Mouse (Mus musculus): ENCODE measurements around the gene Mtcl1. TPM values are rescaled to one million over a fixed set of nuclear protein-coding genes. Genes with fewer than 3 reads are reported as not detected.
"Not testable (repeated sequence)": the region's sequence is repeated elsewhere in the genome, so short reads cannot be mapped to it uniquely, and the experiment has no call there.

Mtcl1 gene
- polyA plus RNA-seq, 1 experiment from 2014 or later: 1.5 TPM

DNA sequence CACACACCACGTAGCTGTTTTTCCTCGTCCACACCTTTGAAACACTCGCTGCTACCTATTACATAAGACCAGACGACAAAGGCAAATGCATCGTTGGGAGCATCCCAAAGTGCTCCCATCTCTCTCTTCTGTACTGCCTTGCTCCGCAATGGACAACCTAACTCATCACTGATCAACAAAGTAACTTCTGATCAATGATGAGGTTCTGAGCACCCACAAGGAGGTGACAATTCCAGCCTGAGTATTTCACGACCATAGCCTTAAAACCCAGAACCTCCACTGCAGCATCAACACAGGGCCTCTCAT is 2.6 kb downstream of the Mtcl1 start:
- Histone ChIP-seq H3K4me2 (peak overlapping the region; percentile 99), H3K27ac (replicated peaks) (no peak overlapping the region), H3K4me3 (peak overlapping the region; percentile 81; the same call in 1 of the 2 replicates), H3K9ac (no peak overlapping the region), H3K9me3 (no peaks in the 10 kb centered on the region), H3K36me3 (no peaks in the 10 kb centered on the region), H3K4me1 (peaks cover 26% of the 10 kb centered on the region), H3K27me3 (replicated peaks) (peaks cover 48% of the 10 kb centered on the region)
- 64% methylated on average over 7 of the region's 7 CpGs for WGBS
- no peak for ATAC-seq (ENCODE audit: extremely low read depth, insufficient number of reproducible peaks, low FRiP score, low TSS enrichment)

DNA sequence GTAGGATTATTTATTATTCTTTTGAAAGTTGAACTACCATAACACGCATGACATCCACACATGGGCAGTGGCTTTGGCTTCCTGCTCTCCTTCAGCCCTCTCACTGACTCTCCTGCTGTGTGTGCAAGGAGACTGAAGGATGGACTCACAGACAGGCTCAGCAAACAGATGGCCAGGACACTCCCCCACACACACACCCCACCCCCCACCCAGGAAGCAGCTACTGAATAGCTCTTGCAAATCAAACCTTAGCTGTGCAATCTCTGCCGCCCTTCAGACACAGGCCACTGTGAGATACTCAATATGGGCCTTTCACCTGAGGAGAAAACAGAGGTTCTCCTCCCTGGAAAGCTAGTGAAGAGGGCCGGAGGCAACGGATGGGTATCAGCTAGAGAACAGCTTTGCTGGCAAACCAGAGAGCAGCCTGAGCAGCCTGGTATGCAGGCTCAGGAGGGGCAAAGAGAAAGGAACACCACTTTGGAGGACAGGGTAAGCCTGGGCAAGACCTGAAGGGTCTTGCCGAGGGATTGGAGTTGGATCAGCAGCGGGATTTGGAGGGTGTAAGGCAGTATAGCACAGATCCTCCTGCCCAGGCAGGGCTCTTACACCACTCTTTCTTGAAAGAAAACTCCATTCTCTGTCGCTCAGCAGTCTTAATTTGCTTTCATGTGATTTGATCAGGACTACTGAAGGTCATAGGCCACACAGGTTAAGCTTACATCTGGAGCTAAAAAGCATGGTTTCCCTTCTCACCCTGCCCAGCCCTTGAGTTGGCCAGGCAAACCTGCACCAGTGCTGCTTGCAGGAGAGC is 3.1 kb downstream of the Mtcl1 start:
- Histone ChIP-seq H3K4me1 (peaks cover 26% of the 10 kb centered on the region), H3K27me3 (replicated peaks) (peaks cover 43% of the 10 kb centered on the region), H3K9ac (no peak overlapping the region), H3K4me2 (peak overlapping the region; percentile 10; the same call in 1 of the 2 replicates), H3K36me3 (no peaks in the 10 kb centered on the region), H3K9me3 (no peaks in the 10 kb centered on the region), H3K27ac (replicated peaks) (no peak overlapping the region), H3K4me3 (no peak overlapping the region)
- no peak for ATAC-seq (ENCODE audit: extremely low read depth, insufficient number of reproducible peaks, low FRiP score, low TSS enrichment)
- WGBS: 65% methylated on average over 7 of the region's 7 CpGs

DNA sequence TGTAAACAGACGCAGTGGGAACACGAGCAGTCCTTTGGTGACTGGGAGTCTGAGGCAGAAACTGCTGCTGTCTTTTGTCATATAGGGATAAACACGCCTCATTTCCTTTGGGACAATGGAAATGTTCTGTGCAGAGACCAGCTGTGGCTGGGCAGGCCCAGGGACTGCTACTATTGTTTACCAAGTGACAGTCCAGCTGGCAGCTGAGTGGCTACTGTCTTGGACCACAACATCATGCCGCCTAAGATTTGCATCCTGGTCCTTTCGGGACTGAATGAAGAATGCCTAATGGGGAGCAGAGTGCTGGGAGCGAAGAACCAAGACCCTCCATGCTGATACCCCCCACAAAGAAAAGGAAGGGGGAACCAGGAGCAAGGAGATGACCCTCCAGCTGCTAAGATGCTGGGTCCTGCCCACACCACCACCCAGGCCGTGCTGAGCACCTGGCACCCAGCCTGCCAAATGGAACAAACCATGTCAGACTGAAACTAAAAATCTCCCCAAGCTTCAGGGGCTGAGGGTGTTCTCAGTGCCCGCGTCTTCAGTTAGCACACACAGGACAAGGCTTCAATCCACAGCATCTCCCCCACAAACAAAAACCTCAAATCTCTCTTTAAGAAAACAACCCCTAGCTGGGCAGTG is 5.4 kb downstream of the Mtcl1 start:
- peaks cover 25% of the 10 kb centered on the region for H3K27me3 ChIP-seq (replicated peaks)
- WGBS: 66% methylated on average over 9 of the region's 9 CpGs
- H3K36me3 ChIP-seq: no peaks in the 10 kb centered on the region
- no peak overlapping the region for H3K4me2 ChIP-seq
- no peak overlapping the region for H3K4me3 ChIP-seq
- no peak for ATAC-seq (ENCODE audit: extremely low read depth, insufficient number of reproducible peaks, low FRiP score, low TSS enrichment)
- no peaks in the 10 kb centered on the region for H3K9me3 ChIP-seq
- H3K4me1 ChIP-seq: peaks cover 17% of the 10 kb centered on the region
- H3K9ac ChIP-seq: no peak overlapping the region
- H3K27ac ChIP-seq (replicated peaks): no peak overlapping the region

DNA sequence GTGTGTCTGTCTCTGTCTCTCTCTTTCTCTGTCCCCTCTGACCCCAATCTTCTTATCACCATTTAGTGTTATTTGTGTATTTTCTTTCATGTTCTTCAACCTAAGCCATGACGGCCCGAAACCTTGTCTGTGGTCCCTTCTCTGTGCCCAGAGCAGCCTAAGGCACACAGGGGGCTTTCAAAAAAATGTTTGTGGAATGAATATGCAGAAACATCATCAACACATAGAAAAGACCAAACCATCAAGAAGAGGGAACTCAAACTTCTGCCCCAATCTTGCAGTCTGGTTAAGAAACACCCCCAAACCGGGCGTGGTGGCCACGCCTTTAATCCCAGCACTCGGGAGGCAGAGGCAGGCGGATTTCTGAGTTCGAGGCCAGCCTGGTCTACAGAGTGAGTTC is 9.7 kb downstream of the Mtcl1 start:
- H3K4me2 ChIP-seq: no peak overlapping the region
- H3K27ac ChIP-seq (replicated peaks): no peak overlapping the region
- H3K36me3 ChIP-seq: 0 out of 2 replicates have a peak, but pooled peaks cover under 1% of the 10 kb centered on the region
- no peak overlapping the region for H3K9ac ChIP-seq
- H3K27me3 ChIP-seq (replicated peaks): no peaks in the 10 kb centered on the region
- ATAC-seq (ENCODE audit: extremely low read depth, insufficient number of reproducible peaks, low FRiP score, low TSS enrichment): no peak
- no peaks in the 10 kb centered on the region for H3K9me3 ChIP-seq
- peaks cover 7% of the 10 kb centered on the region for H3K4me1 ChIP-seq
- no peak overlapping the region for H3K4me3 ChIP-seq
- WGBS: 72% methylated on average over 8 of the region's 8 CpGs

DNA sequence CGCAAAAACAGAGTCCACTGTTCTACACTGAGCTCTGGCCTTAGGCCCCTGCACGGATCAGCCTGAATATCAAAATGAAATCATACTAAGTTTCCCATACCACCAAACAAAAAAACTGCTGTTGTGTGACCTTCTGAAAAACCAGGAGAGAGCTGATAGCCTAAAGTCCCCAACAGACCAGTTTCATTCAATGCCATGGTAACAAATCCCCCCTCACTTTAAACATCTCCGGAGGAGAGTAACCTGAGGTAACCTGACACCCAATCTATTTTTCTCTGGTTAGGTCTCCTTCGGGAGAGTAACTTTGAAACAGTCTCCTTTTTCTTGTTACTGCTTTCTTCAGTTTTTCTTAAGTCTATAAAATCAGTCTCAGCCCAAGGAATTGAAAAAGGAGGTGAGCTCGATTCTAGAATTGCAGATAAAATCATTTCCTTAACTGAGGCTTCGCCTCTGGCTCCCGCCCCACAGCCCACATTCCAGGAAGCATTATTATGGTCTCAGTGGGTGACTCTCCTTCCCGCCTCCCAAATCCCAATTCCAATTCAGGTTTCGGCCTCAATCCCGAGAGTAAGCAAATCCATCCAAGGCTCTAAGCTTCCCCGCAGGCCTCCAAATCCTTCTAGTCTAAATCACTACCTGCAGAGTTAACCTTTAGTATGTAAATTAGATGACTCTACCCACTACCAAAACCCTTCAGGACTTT is 10.3 kb downstream of the Mtcl1 start:
- Histone ChIP-seq H3K4me2 (no peak overlapping the region), H3K27me3 (replicated peaks) (no peaks in the 10 kb centered on the region), H3K36me3 (0 out of 2 replicates have a peak, but pooled peaks cover 3% of the 10 kb centered on the region), H3K4me3 (no peak overlapping the region), H3K4me1 (peaks cover 7% of the 10 kb centered on the region), H3K9ac (no peak overlapping the region), H3K9me3 (no peaks in the 10 kb centered on the region), H3K27ac (replicated peaks) (no peak overlapping the region)
- 32% methylated on average over 11 of the region's 11 CpGs for WGBS
- no peak for ATAC-seq (ENCODE audit: extremely low read depth, insufficient number of reproducible peaks, low FRiP score, low TSS enrichment)

DNA sequence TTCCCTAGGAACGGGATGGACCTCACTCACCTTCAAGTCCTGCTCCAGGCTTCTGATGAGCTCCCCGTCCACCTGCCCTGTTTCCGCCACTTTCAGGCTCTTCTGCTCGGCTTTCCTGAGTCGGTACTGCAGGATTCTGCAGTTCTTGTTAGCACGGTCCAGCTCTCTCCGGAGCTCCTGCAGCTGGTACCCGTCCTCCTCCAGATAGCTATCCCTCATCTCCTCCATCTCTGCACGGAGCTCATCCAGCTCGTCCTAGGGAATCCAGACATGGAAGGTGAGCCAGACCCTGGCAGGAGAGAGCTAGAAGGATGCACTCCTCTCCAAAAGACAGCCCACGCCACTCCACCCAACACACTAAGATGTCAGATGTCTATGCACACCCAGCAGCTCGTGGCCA is 11.4 kb downstream of the Mtcl1 start:
- no peak overlapping the region for H3K27ac ChIP-seq (replicated peaks)
- H3K36me3 ChIP-seq: 0 out of 2 replicates have a peak, but pooled peaks cover 3% of the 10 kb centered on the region
- H3K9me3 ChIP-seq: no peaks in the 10 kb centered on the region
- 80% methylated on average over 12 of the region's 12 CpGs for WGBS
- ATAC-seq (ENCODE audit: extremely low read depth, insufficient number of reproducible peaks, low FRiP score, low TSS enrichment): no peak
- no peak overlapping the region for H3K4me2 ChIP-seq
- no peak overlapping the region for H3K4me3 ChIP-seq
- H3K27me3 ChIP-seq (replicated peaks): no peaks in the 10 kb centered on the region
- H3K4me1 ChIP-seq: peaks cover 7% of the 10 kb centered on the region
- no peak overlapping the region for H3K9ac ChIP-seq

DNA sequence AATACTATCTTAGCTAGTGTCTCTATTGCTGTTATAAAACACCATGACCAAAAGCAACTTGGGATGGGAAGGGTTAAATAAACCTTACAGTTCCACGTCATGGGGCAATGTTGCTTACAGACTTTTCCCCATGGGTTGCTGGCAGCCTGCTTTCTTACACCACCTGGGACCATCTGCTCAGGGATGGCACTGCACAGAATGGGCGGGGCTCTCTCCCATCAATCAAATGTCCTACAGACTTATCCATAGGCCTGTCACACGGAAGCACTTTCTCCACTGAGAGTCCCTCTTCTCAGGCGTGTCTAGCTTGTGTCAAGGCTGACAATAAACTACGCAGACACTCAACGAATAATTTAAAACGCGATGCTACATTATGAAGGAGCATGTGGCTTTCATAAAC is 12.7 kb downstream of the Mtcl1 start:
- no peak overlapping the region for H3K27ac ChIP-seq (replicated peaks)
- no peak overlapping the region for H3K4me3 ChIP-seq
- no peaks in the 10 kb centered on the region for H3K9me3 ChIP-seq
- WGBS: 80% methylated on average over 8 of the region's 8 CpGs
- peaks cover 7% of the 10 kb centered on the region for H3K4me1 ChIP-seq
- no peak overlapping the region for H3K9ac ChIP-seq
- no peaks in the 10 kb centered on the region for H3K27me3 ChIP-seq (replicated peaks)
- ATAC-seq (ENCODE audit: extremely low read depth, insufficient number of reproducible peaks, low FRiP score, low TSS enrichment): no peak
- H3K4me2 ChIP-seq: no peak overlapping the region
- 0 out of 2 replicates have a peak, but pooled peaks cover 3% of the 10 kb centered on the region for H3K36me3 ChIP-seq

DNA sequence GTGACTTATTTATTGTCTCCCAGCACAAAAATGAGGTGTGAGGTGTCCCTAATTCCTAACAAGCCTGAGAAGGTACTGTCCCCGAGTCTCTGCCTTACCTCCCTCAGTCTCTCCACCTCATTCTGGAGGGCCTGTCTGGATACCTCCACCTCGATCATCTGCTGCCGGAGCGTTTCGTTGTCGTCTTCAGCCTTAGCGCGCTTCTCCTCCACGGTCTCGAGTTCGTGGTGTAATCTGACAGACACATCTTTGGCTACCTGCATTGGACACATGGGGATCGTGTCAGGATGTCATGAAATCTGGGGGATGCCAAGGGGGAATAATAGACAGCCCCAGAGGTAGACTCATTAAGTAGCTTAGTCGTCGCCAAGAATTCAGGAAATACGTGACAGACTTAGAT is 13.6 kb downstream of the Mtcl1 start:
- H3K36me3 ChIP-seq: 0 out of 2 replicates have a peak, but pooled peaks cover 3% of the 10 kb centered on the region
- H3K4me2 ChIP-seq: no peak overlapping the region
- no peak for ATAC-seq (ENCODE audit: extremely low read depth, insufficient number of reproducible peaks, low FRiP score, low TSS enrichment)
- no peak overlapping the region for H3K27ac ChIP-seq (replicated peaks)
- H3K4me3 ChIP-seq: no peak overlapping the region
- peaks cover 7% of the 10 kb centered on the region for H3K4me1 ChIP-seq
- 89% methylated on average over 15 of the region's 15 CpGs for WGBS
- H3K27me3 ChIP-seq (replicated peaks): no peaks in the 10 kb centered on the region
- no peaks in the 10 kb centered on the region for H3K9me3 ChIP-seq
- H3K9ac ChIP-seq: no peak overlapping the region

DNA sequence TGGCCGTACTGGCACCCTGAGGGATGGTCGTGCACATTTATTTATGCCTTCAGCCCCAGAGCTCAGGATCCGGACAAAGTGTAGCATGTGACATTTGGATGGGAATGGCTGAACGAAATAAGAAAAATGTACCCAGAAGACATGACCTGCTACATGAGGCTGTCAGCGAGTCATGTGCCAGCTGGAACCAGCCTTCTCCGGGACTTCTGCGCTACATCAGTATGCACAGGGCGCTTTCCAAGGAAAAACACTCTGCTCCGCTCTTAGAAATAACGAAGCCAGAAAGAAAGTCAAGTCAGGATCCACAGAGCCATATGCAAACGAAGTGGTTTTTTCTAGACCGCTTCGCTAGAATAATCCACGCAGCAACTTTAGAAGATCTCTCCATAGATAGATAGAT is 14.5 kb downstream of the Mtcl1 start:
- Histone ChIP-seq H3K9ac (no peak overlapping the region), H3K4me3 (no peak overlapping the region), H3K4me1 (peaks cover 7% of the 10 kb centered on the region), H3K36me3 (0 out of 2 replicates have a peak, but pooled peaks cover 3% of the 10 kb centered on the region), H3K4me2 (no peak overlapping the region), H3K9me3 (no peaks in the 10 kb centered on the region), H3K27ac (replicated peaks) (no peak overlapping the region), H3K27me3 (replicated peaks) (no peaks in the 10 kb centered on the region)
- no peak for ATAC-seq (ENCODE audit: extremely low read depth, insufficient number of reproducible peaks, low FRiP score, low TSS enrichment)
- 85% methylated on average over 14 of the region's 14 CpGs for whole genome bisulfite sequencing

DNA sequence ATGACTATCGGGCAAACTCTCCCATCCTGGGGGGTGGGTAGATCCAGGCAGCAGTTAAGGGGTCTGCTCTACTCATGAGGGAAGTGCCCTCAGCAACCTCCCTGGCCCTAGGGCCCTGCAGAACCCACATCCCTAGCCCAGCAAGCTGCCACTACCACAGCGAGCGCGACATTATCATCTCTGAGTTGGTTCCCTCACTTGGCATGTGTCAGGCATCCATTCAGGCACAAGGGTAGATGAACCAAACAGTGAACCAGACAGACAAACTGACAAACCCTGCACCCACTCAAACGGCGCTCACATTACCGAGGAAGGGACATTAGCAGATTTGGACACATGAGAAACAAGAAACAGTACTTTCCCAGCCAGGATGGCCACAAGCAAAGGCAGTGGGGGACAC is 15.0 kb downstream of the Mtcl1 start:
- WGBS: 84% methylated on average over 7 of the region's 7 CpGs
- no peaks in the 10 kb centered on the region for H3K9me3 ChIP-seq
- no peak overlapping the region for H3K9ac ChIP-seq
- H3K4me2 ChIP-seq: no peak overlapping the region
- H3K27me3 ChIP-seq (replicated peaks): no peaks in the 10 kb centered on the region
- H3K4me1 ChIP-seq: peaks cover 7% of the 10 kb centered on the region
- ATAC-seq (ENCODE audit: extremely low read depth, insufficient number of reproducible peaks, low FRiP score, low TSS enrichment): no peak
- no peak overlapping the region for H3K4me3 ChIP-seq
- no peak overlapping the region for H3K27ac ChIP-seq (replicated peaks)
- H3K36me3 ChIP-seq: 0 out of 2 replicates have a peak, but pooled peaks cover 3% of the 10 kb centered on the region

DNA sequence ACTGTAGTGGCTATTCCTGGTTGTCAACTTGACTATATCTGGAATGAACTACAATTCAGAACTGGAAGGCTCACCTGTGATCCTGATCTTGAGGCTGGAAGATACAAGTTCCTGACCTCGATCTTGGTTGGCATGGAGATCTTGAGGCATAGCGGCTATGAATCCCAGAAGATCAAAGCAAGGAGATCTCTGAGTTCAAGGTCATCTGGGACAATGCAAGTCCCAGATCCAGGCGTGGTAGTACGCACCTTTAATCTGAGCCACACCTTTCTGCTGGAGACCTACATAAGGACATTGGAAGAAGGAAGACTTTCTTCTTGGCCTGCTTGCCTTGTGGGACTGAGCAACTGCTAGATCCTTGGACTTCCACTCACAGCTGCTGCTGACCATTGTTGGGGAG is 24.9 kb downstream of the Mtcl1 start:
- not testable (repeated sequence) for H3K36me3 ChIP-seq; H3K9me3 ChIP-seq; H3K27me3 ChIP-seq (replicated peaks); H3K4me3 ChIP-seq; H3K9ac ChIP-seq; H3K4me2 ChIP-seq; H3K4me1 ChIP-seq; H3K27ac ChIP-seq (replicated peaks); ATAC-seq (ENCODE audit: extremely low read depth, insufficient number of reproducible peaks, low FRiP score, low TSS enrichment)
- 84% methylated on average over 4 of the region's 4 CpGs for WGBS
